Mouse (Mus musculus) spleen, adult 2 months (tissue): ENCODE results near the gene Aifm1.

Experiments
- CTCF ChIP-seq: fragments of 200-500 bp; IDR thresholded peaks from 2 replicates; pipeline ENCODE4 v1.5.1; 2011; ENCODE audit warnings: mild to moderate bottlenecking, inconsistent platforms; ENCODE audit not compliant: insufficient read depth, insufficient read length, insufficient replicate concordance; ENCODE audit errors: extremely low read depth
- POLR2A ChIP-seq: fragments of 200-500 bp; IDR thresholded peaks from 2 replicates; pipeline ENCODE4 v1.6.1; 2011; ENCODE audit warnings: low read depth, low read length, inconsistent platforms

DNA sequence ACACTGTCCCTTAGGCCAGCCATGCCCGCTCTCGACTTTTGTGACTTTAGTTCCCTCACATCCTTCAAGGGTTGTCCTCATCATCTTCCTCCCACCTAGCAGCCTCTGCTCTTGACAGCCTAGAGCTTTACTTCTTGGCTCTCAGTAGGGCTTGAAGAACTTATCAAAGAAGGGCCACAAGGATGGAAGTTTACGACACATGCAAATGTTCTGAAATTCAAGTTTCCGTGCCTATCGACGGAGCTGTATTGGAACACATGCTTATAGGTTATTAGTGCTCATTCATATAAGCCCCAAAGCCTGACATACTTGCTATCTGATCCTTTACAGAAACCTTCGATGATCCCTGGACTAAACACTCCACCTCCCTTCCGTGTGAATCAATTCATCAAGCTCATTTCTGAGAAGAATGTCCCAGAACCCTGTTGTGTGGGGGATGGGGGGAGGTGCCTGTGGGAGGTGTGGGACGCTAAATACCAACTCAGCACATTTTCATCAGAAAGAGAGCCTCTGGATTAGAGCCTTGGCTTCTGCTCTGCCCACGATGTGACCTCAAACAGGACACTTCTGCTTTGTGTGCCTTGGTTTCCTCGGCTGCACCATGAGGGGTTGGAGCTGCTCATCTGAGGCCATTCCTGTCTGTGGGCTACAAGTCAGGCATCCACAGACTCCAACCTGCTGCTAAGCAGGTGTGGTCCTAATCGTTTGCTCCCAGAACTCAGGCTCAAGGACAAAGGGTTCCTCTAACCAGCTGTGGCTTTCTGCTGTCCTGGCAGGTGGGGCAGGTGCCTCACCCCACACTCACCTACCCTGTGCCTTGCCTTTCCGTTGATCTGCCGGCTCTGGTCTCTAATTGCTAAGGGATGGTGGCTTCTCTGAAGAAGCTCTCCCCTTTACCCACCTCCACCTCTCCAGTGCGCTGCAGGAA, 80.5 kb downstream of the Aifm1 start:
- TF ChIP-seq CTCF (no peak), POLR2A (no peak)
